Mouse (Mus musculus) lung, postnatal 36 days (tissue): ENCODE data around the gene C1ql4.

Source experiments
- DNase-seq: peaks from one replicate; pipeline ENCODE4 v3.0.0; 2022; ENCODE audit warnings: mixed read lengths

The C1ql4 gene

DNA sequence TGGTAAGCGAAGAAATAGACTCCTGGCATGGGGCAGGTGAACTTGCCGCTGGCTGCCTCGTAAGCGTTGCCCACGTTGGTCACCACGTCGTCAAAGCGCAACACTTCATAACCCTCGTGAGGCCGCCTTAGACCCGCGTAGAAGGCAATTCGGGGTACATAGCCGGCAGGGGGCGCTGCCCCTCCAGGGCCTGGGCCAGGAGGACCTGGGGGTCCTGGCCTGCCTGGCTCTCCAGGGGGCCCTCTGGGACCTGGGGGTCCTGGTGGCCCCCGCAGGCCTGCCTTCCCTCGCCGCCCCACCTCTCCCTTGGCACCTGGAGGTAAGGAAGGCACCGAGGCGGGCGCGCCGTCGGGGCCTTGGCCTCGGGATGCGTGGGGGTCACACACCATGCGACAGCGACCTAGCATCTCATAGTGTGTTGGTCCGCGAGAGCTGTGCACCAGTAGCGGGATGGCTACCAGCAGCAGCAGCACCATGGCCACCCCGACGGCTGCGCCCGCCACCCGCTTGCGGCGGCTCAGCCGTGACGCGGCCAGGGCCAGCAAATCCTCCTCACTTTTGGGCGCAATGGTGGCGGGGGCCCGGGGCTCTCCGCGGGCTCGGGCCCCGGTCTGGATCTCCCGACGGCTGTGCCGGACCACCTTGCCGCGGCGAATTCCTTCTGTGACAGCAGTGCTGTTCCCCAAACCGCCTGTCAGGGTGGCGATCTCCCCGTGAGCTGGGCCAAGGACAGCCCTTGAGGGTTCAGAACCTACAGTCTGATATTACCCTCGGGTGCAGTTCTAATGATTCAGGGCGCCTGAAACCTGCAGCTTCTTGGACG lies at the start of gene C1ql4:
Gene C1ql4 (minus strand): TSS at position 565 of the 823 bp plus-strand sequence.
- DNase-seq: no peak

DNA sequence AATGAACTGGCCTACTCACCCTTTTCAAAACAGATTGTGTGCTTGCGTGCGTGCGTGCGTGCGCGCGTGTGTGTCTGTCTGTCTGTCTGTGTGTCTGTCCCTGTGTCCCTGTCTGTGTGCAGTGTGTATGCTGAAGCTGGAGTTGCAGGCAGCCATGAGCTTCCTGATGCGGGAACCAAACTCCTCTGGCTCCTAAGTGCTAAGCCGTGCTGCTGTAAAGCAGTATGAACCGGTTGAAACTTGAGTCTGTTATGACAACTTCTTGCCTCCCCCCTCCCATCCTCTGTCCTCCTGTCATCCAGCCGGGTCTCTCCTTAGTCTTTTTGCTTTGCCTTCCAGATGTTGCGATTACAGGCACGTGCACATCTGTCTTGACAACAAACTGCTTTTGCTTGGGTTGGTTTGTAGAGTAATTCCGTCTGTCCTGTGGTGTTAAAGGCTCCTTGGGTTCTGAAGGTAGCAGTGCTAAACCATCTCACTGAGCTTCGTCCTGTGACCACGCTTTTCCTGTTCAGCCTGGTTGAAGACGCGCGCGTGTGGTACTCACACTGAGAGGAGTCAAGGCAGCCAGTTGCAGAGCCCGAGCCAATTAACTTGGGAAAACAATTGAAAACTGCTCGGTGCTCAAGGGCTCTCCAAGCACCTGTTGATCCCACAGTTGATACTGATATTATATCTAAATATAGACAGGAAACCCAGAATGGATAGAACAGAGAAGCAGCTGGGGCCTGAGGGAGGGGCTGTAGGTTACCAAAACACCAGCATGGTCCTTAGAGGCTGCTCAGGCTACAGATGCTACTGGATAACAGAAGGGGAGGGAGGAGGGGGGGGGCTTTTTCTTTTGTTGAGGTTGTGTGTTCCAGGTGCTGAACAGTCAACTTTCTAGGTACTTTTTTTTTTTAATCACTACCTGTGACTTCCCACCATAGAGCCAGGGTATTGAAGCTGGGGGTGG lies 42.6 kb upstream of the C1ql4 start:
- no peak for DNase-seq

DNA sequence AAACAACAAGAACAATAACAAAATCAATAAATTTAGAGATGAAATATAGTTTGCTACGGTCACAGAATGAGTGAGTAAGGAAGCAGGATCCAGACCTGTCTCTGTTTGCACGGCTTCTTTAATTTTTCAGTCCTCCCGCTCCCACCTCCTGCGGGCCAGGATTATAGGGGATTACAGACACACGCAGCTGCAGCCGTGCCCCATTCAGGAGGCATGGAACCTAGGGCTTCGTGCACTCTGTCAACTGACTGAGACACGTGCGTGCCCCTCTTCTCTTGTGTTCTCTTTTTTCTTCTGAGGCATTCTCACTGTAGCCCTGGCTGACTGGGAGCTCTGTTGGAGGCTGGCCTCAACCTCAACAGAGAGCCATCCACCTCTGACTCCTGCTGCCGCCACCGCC lies 41.8 kb upstream of the C1ql4 start:
- DNase-seq: no peak

DNA sequence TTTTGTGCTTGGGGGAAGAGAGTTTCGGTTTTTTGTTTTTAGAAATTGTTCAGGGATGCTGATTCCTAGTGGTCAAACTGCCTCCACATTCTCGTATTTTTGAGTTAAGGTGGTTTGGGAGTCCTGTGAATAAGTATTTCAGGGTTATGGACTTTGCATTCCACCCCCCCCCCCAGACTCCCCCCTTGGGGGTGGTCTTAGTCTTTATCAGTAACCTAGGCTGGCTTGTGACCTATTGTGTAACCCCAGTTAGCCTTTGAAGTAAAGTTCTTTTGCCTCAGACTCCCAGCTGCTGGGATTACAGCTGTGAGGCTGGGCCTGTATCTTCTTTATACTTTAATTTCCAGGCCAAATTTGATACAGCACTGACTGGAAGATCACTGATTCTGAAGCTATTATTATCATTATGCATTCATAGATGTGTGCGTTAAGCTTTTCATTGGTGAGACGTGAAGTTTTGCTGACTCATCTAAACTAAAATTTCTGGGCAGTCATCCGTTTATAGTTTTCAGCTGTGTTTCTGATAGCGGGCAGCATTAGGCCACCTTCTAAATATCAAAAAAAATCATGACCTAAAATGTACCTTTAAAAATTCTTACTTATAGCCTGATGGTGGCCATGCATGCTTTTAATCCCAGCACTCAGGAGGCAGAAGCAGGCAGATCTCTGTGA lies 40.4 kb upstream of the C1ql4 start:
- DNase-seq: no peak

DNA sequence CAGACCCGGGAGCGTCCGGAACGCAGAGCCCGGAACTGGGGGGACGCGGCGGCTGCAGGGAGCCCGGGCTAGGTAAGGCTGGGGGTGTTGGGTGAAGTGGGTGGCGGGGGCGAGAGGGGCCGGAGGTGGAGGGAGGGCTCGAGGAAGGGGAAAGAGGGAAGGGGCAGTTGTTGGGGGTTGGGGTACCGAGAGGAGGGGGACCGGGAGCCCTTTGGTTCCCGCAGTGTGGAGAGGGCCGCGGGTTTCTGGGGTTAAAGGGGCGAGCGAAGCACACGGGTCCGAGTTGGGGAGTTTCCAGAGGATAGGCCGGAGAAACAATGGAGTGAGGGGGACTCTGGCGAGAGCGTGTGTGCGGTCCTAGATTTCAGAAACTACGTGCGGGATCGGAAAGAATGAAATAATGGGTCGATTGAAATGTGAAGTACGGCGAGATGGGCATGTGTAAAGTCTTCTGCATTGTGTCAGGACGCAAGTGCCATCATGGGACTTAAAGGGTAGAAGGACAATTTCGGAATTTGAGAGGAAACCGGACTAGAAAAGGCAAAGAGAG lies 39.3 kb upstream of the C1ql4 start:
- DNase-seq: no peak

DNA sequence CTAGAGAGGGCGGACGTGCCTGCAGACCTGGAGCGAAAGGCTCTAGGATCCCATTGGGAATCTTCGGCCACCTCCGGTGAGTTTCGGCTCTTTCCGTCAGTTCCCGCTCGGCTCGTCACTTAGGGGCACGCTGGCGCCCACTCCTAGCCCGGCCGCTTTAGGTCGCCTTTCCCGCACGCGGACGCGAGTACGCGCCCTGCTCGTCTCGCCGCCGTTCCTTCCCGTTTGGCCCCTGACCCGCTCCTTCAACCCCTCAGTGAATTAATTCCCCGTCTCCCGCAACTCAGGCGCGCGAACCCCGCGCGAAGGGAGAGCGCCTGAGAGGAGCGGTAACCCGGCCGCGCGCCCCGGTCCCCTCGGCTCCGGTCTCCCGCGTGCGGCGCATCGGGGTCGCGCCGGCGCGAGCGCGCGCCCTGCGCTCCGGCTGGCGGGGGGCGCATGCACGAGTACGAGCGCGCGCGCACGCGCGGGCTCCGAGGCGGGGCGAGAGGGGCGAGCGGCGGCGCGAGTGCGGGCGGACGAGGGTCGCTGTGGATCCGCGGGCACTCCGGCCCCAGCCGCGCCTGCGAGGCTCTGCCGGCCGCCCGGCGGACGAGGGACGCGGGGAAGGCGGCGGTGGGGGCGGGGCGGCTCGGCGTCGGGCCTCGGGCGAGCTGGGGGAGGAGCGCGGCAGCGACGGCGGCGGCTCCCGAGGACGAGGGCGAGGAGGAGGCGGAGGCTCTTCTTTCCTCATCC lies 38.6 kb upstream of the C1ql4 start:
- peak; percentile 91 for DNase-seq

DNA sequence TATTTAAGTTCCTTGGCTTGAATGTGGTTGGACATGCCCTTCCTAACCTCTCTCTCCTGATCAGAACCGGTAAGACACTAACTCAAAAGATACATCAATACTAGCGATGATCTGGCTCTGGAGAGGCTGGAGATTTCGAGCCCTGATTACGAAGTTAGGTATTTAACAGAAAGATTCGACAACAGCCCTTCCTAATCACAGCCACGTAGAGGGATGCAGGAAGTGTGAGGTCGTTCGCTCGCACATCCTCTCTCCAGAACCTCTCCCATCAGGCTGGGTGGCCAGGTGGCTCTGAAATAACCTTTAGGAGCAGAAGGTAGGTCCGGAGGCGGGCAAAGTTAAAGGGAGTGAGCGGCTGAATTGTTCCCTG lies 38.1 kb upstream of the C1ql4 start, which contains the start of gene Spats2:
Gene Spats2 (plus strand): TSS at position 206 of the 370 bp plus-strand sequence.
- DNase-seq: no peak

DNA sequence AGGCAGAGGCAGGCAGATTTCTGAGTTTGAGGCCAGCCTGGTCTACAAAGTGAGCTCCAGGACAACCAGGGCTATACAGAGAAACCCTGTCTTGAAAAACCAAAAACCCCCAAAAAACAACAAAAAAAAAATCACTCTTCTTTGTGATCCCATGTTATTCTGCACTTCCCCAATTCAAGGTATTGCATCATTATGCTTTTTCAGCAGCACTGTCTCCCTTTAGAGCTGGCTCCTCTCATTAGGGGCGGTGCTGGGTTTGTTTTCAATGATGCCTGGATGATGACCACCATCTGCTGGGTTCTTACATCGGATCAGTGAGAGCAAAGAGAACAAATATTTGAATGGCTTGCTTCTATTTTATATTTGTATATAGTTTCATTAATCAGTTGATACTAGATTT lies 35.0 kb upstream of the C1ql4 start:
- no peak for DNase-seq

DNA sequence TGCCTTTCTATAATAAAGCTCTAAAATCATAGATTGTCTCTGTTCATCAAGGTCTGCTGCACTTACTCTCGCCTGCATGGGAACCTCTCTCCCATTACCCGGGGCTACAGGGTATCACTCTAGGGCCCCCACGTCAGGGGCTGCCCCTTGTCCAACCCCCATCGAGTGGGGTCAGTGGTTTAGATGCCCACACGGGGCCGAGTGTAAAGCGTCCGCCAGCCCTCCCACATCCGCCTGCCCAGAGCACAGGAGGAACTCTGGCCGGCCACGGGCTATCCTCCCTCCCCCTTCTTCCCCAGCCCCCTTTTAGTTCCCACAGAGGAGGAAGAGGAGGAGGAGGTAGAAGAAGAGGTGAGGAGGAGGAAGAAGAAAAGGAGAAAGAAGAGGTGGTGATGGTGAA lies 33.2 kb upstream of the C1ql4 start:
- DNase-seq: no peak

DNA sequence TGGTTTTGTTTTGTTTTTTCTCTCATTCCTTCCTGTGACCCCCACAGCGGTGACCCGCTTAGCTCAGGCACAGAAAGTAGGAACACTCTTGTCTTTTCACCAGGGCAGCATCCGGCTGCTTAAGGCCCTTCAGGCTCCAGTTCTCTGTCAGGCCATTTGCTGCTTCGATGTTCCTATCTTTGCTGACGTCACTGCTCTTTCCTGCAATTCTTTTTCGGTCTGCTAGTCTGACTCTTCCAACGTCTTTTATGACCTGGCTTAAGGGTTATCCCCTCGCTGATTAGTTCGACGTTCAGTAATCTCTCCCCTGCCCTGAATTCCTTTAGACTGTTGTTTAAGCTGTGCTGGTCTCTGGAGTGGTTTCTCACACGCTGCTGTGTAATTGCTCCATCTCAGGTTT lies 28.9 kb upstream of the C1ql4 start:
- no peak for DNase-seq

DNA sequence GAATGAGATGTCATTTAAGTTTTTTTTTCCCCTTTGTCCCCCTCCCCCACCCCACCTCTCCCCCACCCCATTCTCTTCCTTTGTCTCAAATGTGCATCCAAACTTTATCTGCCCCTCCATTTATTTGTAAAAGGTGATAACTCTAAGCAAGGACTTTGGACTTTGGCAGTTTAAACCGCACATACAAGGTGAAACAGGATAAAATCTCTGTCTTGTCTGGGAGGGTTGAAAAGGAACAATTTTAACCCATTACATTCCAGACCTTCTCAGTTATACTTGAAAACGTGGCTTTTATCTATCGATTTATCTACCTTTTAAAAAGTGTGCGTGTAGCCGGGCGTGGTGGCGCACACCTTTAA lies 27.4 kb upstream of the C1ql4 start:
- DNase-seq: no peak

DNA sequence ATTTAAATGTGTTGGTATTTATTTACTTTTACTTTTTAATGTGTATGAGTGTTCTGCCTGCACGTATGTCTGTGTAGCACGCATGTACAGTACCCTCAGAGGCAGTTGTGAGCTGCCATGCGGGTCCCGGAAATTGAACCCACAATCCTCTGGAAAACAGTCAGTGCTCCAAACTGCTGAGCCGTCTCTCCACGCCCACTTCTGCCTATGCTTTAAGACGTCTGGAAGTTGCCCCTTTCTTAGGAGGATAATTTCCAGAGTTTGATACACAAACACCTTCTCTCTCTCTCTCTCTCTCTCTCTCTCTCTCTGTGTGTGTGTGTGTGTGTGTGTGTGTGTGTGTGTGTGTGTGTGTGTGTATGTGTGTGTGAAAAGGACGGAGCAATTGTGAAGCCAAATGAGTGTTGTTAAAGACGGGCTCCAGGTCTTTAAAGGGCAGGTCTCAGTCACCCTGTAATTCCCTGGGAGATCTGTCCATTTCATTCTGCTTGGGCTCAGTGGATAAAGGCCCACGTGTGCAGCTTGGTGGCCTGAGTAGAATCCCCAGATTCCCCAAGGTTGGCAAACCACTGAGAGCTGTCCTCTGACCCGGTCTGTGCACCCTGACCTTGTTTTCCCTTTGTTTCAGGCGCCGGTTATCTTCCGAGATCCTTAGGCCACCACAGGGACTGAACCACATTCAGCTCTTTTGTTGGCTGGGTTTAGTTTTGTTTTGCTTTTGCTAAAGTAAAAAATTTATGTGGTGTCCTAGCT lies 26.9 kb upstream of the C1ql4 start:
- DNase-seq: no peak

DNA sequence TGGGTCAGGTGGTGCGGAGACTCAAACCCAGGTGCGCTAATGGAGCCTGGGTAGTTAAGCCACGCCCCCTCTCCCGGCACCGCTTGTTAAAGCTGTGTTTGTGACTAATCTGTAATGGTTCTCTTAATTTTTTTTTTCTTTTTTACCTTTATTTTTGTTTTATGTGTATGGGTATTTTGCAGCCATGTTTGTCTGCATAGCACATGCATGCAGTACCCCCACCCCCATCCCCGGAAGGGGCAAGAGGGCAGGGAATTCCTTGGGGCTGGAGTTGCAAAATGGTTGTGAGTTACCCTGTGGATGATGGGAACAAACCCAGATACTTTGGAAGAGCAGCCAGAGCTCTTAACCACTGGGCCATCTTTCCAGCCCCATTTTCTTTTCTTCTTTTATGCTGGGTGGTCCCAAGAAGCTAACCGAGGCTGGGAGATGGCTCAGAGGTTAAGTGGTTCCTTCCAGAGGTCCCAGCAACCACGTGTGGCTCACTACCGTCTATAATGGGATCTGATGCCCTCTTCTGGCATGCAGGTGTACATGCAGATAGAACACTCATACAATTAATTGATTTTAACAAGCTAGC lies 25.9 kb upstream of the C1ql4 start:
- DNase-seq: peak; percentile 40

DNA sequence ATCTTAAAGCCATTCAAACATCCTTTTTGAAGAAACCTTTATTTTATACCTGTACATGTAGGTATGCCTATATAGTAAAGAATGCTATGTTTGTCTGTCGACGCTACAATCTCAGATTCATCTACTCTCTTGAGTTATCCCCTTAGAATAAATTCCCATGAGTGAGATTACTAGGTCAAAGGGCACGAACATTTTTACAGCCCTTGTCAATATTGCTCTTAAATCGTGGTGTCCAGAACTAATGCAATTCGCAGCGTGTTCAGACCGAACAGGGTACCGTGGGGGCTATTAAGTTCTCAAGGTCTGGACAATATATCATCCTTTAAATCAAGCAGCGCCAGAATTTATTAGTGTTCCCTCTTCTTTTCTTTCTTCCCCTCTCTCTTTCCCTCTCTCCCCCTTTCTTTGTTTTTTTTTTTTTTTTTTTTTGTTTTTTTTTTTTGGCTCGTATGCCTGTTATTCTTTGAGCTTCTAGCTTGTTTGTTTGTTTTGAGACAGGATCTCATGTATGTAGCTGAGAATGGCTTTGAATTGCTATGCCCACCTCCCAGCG lies 25.3 kb upstream of the C1ql4 start:
- DNase-seq: no peak

DNA sequence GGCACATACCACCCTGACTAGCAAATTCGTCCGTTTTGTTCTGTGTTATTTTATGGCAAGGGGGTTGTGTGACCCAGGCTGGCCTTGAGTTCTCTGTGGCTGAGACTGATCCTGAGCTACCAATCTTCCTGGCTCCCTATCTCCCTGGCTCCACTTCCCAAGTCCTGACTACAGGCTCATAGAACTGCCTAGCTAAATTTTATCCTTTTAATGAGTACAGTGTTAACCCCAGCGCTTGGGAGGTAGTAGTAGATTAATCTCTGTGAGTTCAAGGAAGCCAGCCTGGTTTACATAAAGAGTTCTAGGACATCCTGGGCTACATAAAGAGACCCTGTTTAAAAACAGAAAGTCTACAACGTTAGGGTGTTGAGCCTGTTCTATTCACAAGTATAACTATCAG lies 24.2 kb upstream of the C1ql4 start:
- no peak for DNase-seq

DNA sequence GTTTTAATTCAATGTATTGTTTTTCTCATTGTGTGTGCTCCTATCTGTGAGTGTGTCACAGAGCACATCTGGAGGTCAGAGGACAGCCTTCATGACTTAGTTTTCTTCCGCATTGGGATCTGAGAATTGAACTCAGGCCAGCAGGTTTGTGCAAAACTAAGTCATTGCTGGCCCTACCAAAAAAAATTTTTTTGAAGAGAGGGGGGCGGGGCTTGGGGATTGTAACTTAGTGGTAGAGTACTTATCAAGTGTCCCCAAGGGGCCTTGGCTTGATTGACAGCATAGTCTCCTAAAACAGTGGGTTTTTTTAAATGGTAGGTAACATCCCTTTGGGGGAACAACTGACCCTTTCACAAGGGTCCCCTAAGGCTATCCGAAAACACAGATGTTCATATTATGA lies 23.5 kb upstream of the C1ql4 start:
- DNase-seq: no peak

DNA sequence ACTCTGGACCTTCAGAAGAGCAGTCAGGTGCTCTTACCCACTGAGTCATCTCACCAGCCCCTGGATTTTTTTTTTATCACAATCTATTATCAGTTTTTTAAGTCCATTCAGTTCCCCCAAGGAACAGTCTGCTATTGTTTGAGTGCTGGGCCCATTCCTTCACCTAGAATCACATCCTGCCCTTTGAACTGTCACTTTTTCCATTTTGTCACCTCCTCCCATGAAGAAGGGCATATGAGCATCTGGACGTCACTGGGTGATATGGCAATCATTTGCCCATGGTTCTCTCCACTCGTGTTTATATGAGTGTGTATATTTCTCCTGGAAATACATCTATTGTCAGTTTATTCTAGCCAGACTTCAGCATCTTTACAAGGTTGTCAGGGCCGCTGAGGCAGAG lies 20.2 kb upstream of the C1ql4 start:
- no peak for DNase-seq

DNA sequence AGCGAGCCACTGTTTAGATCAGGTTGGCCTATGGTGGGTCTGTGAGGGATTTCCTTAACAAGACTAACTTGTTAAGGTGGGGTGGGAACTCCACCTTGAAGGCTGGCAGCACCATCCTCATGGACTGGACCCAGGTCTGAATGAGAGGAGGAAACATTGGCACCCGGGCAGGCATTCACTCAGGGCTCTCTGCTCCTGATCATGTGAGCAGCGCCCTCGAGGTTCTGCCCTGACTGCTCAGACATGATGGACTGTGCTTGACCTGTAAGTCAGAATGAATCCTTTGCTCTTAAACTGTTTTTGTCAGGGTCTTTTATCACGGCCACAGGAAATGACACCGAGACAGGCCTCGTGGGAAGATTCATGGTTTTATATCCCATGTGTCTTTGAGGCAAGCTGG lies 17.6 kb upstream of the C1ql4 start:
- DNase-seq: no peak

DNA sequence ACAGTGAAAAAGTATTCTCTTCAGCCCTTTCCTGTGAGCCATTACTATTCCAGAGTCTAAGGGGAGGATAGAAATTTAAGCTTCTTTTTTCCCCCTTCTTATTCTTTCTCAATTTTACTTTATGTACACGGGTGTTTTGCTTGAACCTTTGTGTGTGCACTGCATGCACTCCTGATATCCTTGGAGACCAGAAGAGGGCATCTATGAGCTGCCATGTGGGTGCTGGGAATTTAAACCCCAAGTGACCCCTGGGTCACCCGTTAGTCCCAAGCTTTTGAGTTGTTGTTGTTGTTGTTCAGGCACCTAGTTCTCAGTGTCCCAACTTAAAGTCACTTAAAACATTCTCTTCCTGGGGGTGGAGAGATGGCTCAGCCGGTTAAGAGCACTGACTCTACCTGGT lies 12.4 kb upstream of the C1ql4 start:
- no peak for DNase-seq

DNA sequence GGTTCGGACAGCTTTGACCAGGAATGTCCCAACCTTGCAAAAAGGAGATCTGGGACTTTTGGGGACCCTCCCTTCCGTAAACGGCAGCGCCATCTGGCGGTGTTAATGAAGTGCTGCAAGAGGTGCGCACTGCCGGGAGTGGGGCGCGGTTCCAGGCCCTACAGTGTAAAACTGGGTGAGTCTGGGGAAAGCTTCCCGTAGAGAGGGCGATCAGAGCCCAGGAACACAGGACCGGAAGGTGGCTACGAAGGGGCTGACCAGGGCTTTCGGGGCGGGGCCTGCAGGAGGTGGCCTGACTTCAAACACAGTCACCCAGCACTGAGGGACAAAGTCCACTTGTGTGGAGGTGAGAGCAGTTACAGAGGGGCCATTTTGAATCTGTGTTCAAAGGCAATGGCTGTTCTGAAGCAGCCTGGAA lies 11.5 kb upstream of the C1ql4 start:
- peak; percentile 79 for DNase-seq

DNA sequence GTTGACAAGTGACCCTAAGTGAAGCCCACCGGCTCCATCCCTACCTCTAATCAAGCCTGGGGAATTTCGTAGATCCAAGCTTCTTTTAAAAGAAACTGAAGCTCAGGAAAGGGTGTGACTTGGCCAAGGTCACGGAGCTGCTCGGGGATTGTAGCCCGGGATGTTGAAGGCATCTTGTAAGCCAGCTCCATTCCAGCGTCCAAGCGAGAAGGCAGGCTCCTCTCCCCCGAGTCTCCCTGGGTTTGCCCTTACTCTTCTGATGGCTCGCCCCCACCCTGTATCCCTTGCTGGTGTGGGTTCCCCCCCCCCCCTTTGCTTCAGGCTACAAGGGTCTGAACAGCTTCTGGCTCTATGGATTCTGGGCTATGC lies 10.9 kb upstream of the C1ql4 start:
- no peak for DNase-seq
